Mouse (Mus musculus): ENCODE data around the gene Ripply2.

GRCm38 (mm10) chr9:86984583-86984982, 30.8 kb upstream of the Ripply2 start:
- TF ChIP-seq POLR2A (IDR thresholded peaks at IDR 0.05; ENCODE audit: borderline replicate concordance, insufficient read depth, low read length) (no peak), CTCF (IDR thresholded peaks at IDR 0.05; ENCODE audit: borderline replicate concordance, insufficient read depth, low read depth, low read length) (no peak)
